Mouse (Mus musculus): Measurements from ENCODE around the gene Tmem136. TPM values are rescaled to one million over a fixed set of nuclear protein-coding genes. Genes with fewer than 3 reads are reported as not detected.

Gene Tmem136
- polyA plus RNA-seq (2015; fragmentation: Nextera tagmentation; extraction: Ambion mirVana), result 12.8 and 12.9 TPM in 2 replicates

GRCm38 (mm10) chr9:43116134-43116996 lies at the start of gene Tmem136:
Tmem136 (minus strand) TSS chr9:43116570.
- Histone ChIP-seq H3K4me2 (peak within 1 kb of the TSS; percentile 77), H3K9ac (peak within 1 kb of the TSS; percentile 90), H3K4me3 (peak within 1 kb of the TSS; percentile 81), H3K4me1 (peaks cover 20% of the 10 kb centered on the region), H3K27me3 (replicated peaks) (0 out of 2 replicates have a peak, but pooled peaks cover 6% of the 10 kb centered on the region), H3K36me3 (peaks cover 18% of the 10 kb centered on the region), H3K27ac (replicated peaks) (peak within 1 kb of the TSS; percentile 65), H3K9me3 (no peaks in the 10 kb centered on the region)
- ATAC-seq (ENCODE audit: extremely low read depth, insufficient number of reproducible peaks, low FRiP score, low TSS enrichment), result peak; percentile 70
- 4% methylated on average over 55 of the region's 55 CpGs for WGBS

GRCm38 (mm10) chr9:43155960-43156359 lies 39.6 kb upstream of the Tmem136 start:
- H3K4me2 ChIP-seq, result no peak overlapping the region
- H3K27ac ChIP-seq (replicated peaks), result no peak overlapping the region
- no peak for ATAC-seq (ENCODE audit: extremely low read depth, insufficient number of reproducible peaks, low FRiP score, low TSS enrichment)
- H3K4me3 ChIP-seq, result no peak overlapping the region
- H3K27me3 ChIP-seq (replicated peaks), result peaks cover 51% of the 10 kb centered on the region
- no peaks in the 10 kb centered on the region for H3K36me3 ChIP-seq
- no peaks in the 10 kb centered on the region for H3K9me3 ChIP-seq
- H3K9ac ChIP-seq, result no peak overlapping the region
- H3K4me1 ChIP-seq, result peaks cover 3% of the 10 kb centered on the region
- WGBS, result 54% methylated on average over 6 of the region's 6 CpGs

GRCm38 (mm10) chr9:43151779-43152178 lies 35.4 kb upstream of the Tmem136 start:
- ATAC-seq (ENCODE audit: extremely low read depth, insufficient number of reproducible peaks, low FRiP score, low TSS enrichment), result no peak
- no peaks in the 10 kb centered on the region for H3K9me3 ChIP-seq
- H3K4me2 ChIP-seq, result no peak overlapping the region
- no peak overlapping the region for H3K27ac ChIP-seq (replicated peaks)
- WGBS, result 75% methylated on average over 6 of the region's 6 CpGs
- H3K9ac ChIP-seq, result no peak overlapping the region
- H3K36me3 ChIP-seq, result no peaks in the 10 kb centered on the region
- H3K4me1 ChIP-seq, result peaks cover 18% of the 10 kb centered on the region
- H3K4me3 ChIP-seq, result no peak overlapping the region
- H3K27me3 ChIP-seq (replicated peaks), result peaks cover 57% of the 10 kb centered on the region

GRCm38 (mm10) chr9:43150957-43151356 lies 34.6 kb upstream of the Tmem136 start:
- no peaks in the 10 kb centered on the region for H3K9me3 ChIP-seq
- peaks cover 54% of the 10 kb centered on the region for H3K27me3 ChIP-seq (replicated peaks)
- 41% methylated on average over 9 of the region's 9 CpGs for WGBS
- no peaks in the 10 kb centered on the region for H3K36me3 ChIP-seq
- H3K4me2 ChIP-seq, result no peak overlapping the region
- H3K4me3 ChIP-seq, result no peak overlapping the region
- ATAC-seq (ENCODE audit: extremely low read depth, insufficient number of reproducible peaks, low FRiP score, low TSS enrichment), result no peak
- no peak overlapping the region for H3K27ac ChIP-seq (replicated peaks)
- peaks cover 18% of the 10 kb centered on the region for H3K4me1 ChIP-seq
- no peak overlapping the region for H3K9ac ChIP-seq

- Histone ChIP-seq H3K4me3 (no peak overlapping the region; the same call in 1 of the 2 replicates), H3K36me3 (no peaks in the 10 kb centered on the region), H3K27ac (replicated peaks) (no peak overlapping the region), H3K9me3 (no peaks in the 10 kb centered on the region), H3K4me1 (peaks cover 18% of the 10 kb centered on the region), H3K4me2 (peak overlapping the region; percentile 61), H3K27me3 (replicated peaks) (peaks cover 51% of the 10 kb centered on the region), H3K9ac (0 out of 2 replicates have a peak overlapping the region, but pooled peaks have one; percentile 5)
- WGBS, result 14% methylated on average over 10 of the region's 10 CpGs
- no peak; the same call in 1 of the 2 replicates for ATAC-seq (ENCODE audit: extremely low read depth, insufficient number of reproducible peaks, low FRiP score, low TSS enrichment)
These were observed 33.7 kb upstream of the Tmem136 start for GRCm38 (mm10) chr9:43150075-43150474.

- ATAC-seq (ENCODE audit: extremely low read depth, insufficient number of reproducible peaks, low FRiP score, low TSS enrichment), result no peak
- H3K27me3 ChIP-seq (replicated peaks), result peaks cover 49% of the 10 kb centered on the region
- 70% methylated on average over 3 of the region's 3 CpGs for WGBS
- H3K4me3 ChIP-seq, result no peak overlapping the region
- H3K4me2 ChIP-seq, result no peak overlapping the region
- no peaks in the 10 kb centered on the region for H3K36me3 ChIP-seq
- no peak overlapping the region for H3K9ac ChIP-seq
- no peak overlapping the region for H3K27ac ChIP-seq (replicated peaks)
- no peaks in the 10 kb centered on the region for H3K9me3 ChIP-seq
- peaks cover 22% of the 10 kb centered on the region for H3K4me1 ChIP-seq
These were observed 33.1 kb upstream of the Tmem136 start for GRCm38 (mm10) chr9:43149498-43149897.

- no peak overlapping the region for H3K9ac ChIP-seq
- 76% methylated on average over 4 of the region's 4 CpGs for WGBS
- no peaks in the 10 kb centered on the region for H3K36me3 ChIP-seq
- H3K4me3 ChIP-seq, result no peak overlapping the region
- peaks cover 26% of the 10 kb centered on the region for H3K27me3 ChIP-seq (replicated peaks)
- no peak for ATAC-seq (ENCODE audit: extremely low read depth, insufficient number of reproducible peaks, low FRiP score, low TSS enrichment)
- H3K27ac ChIP-seq (replicated peaks), result no peak overlapping the region
- H3K4me1 ChIP-seq, result peaks cover 18% of the 10 kb centered on the region
- H3K4me2 ChIP-seq, result no peak overlapping the region
- no peaks in the 10 kb centered on the region for H3K9me3 ChIP-seq
These were observed 28.8 kb upstream of the Tmem136 start for GRCm38 (mm10) chr9:43145196-43145595.

GRCm38 (mm10) chr9:43144206-43144810 lies 27.9 kb upstream of the Tmem136 start:
- H3K4me3 ChIP-seq, result no peak overlapping the region
- no peaks in the 10 kb centered on the region for H3K9me3 ChIP-seq
- no peak for ATAC-seq (ENCODE audit: extremely low read depth, insufficient number of reproducible peaks, low FRiP score, low TSS enrichment)
- WGBS, result 49% methylated on average over 12 of the region's 12 CpGs
- peaks cover 28% of the 10 kb centered on the region for H3K27me3 ChIP-seq (replicated peaks)
- no peak overlapping the region for H3K27ac ChIP-seq (replicated peaks)
- peaks cover 11% of the 10 kb centered on the region for H3K4me1 ChIP-seq
- no peak overlapping the region for H3K4me2 ChIP-seq
- H3K36me3 ChIP-seq, result no peaks in the 10 kb centered on the region
- no peak overlapping the region for H3K9ac ChIP-seq

- Histone ChIP-seq H3K9me3 (no peaks in the 10 kb centered on the region), H3K4me2 (no peak overlapping the region), H3K9ac (no peak overlapping the region), H3K27ac (replicated peaks) (no peak overlapping the region), H3K36me3 (no peaks in the 10 kb centered on the region), H3K4me1 (peaks cover 11% of the 10 kb centered on the region), H3K27me3 (replicated peaks) (peaks cover 30% of the 10 kb centered on the region), H3K4me3 (no peak overlapping the region)
- 3% methylated on average over 4 of the region's 4 CpGs for WGBS
- ATAC-seq (ENCODE audit: extremely low read depth, insufficient number of reproducible peaks, low FRiP score, low TSS enrichment), result no peak
These were observed 25.5 kb upstream of the Tmem136 start for GRCm38 (mm10) chr9:43141839-43142238.

- WGBS, result 69% methylated on average over 3 of the region's 3 CpGs
- 0 out of 2 replicates have a peak, but pooled peaks cover 8% of the 10 kb centered on the region for H3K27me3 ChIP-seq (replicated peaks)
- no peak for ATAC-seq (ENCODE audit: extremely low read depth, insufficient number of reproducible peaks, low FRiP score, low TSS enrichment)
- peaks cover 10% of the 10 kb centered on the region for H3K4me1 ChIP-seq
- no peak overlapping the region for H3K9ac ChIP-seq
- H3K27ac ChIP-seq (replicated peaks), result no peak overlapping the region
- H3K36me3 ChIP-seq, result no peaks in the 10 kb centered on the region
- H3K4me2 ChIP-seq, result no peak overlapping the region
- no peak overlapping the region for H3K4me3 ChIP-seq
- no peaks in the 10 kb centered on the region for H3K9me3 ChIP-seq
These were observed 17.2 kb upstream of the Tmem136 start for GRCm38 (mm10) chr9:43133525-43133924.

GRCm38 (mm10) chr9:43132380-43132779 lies 16.0 kb upstream of the Tmem136 start:
- no peak overlapping the region for H3K4me2 ChIP-seq
- H3K27me3 ChIP-seq (replicated peaks), result no peaks in the 10 kb centered on the region
- no peak for ATAC-seq (ENCODE audit: extremely low read depth, insufficient number of reproducible peaks, low FRiP score, low TSS enrichment)
- H3K27ac ChIP-seq (replicated peaks), result no peak overlapping the region
- H3K9ac ChIP-seq, result no peak overlapping the region
- 25% methylated on average over 4 of the region's 4 CpGs for WGBS
- H3K36me3 ChIP-seq, result no peaks in the 10 kb centered on the region
- peaks cover 10% of the 10 kb centered on the region for H3K4me1 ChIP-seq
- no peak overlapping the region for H3K4me3 ChIP-seq
- H3K9me3 ChIP-seq, result no peaks in the 10 kb centered on the region
